Mouse (Mus musculus) neutrophil, adult 83 days (primary cell): ENCODE results near the gene Gm15093. TPM values are rescaled to one million over a fixed set of nuclear protein-coding genes. Genes with fewer than 3 reads are reported as not detected.

Experiments used
- total RNA-seq, 2 experiments: library from RNA; stranded (reverse); gene quantifications; one replicate each; pipeline ENCODE4 v1.2.4; 2023

Gene Gm15093
- total RNA-seq, result not detected

DNA sequence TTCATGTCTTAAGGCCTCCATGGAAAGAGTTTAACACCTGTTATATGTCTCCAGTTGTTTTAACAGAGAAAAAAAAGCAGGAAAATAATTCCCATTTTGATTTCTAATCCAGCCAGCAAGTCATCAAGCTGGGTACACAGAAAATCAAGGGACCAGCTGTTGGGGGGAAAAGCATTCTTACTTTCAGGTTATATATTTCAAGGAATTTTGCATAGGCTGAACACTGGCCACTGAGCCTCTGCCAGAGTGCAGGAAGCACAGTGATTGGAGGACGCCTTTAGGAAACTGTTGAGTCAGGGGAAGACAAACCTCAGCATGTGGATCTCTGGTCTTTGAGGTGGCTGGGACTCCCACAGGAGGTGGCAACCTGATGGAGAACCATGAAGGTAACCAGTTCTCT is at the start of gene Gm15093:
Gm15093 (plus strand) TSS at position 301 of the 400 bp plus-strand sequence.

Other genes with a start within 250 kb of the Gm15093 start
- not detected for gene Ott, start 198.1 kb upstream of the Gm15093 start, total RNA-seq
- not detected for gene Gm15085, start 175.2 kb downstream of the Gm15093 start, total RNA-seq